Mouse (Mus musculus): ENCODE results near the gene Defb30.

Gene Defb30

GRCm38 (mm10) chr14:63049910-63050370 lies at the start of gene Defb30:
Gene Defb30, minus strand, starts transcription at chr14:63049960.
- DNase-seq (ENCODE audit: low spot score in 2 of 2), result no peak

- no peak for DNase-seq (ENCODE audit: low spot score in 2 of 2)
Measured at GRCm38 (mm10) chr14:63067708-63068107, 17.9 kb upstream of the Defb30 start.

- DNase-seq (ENCODE audit: low spot score in 2 of 2), result peak; percentile 31 to 66
Measured at GRCm38 (mm10) chr14:63066630-63067310, 17.0 kb upstream of the Defb30 start.

GRCm38 (mm10) chr14:63065391-63065790 lies 15.6 kb upstream of the Defb30 start:
- DNase-seq (ENCODE audit: low spot score in 2 of 2), result no peak

- DNase-seq (ENCODE audit: low spot score in 2 of 2), result no peak
Measured at GRCm38 (mm10) chr14:63062184-63062583, 12.4 kb upstream of the Defb30 start.

- no peak for DNase-seq (ENCODE audit: low spot score in 2 of 2)
Measured at GRCm38 (mm10) chr14:63060361-63060760, 10.6 kb upstream of the Defb30 start.

GRCm38 (mm10) chr14:63054729-63055128 lies 5.0 kb upstream of the Defb30 start:
- no peak for DNase-seq (ENCODE audit: low spot score in 2 of 2)

- DNase-seq (ENCODE audit: low spot score in 2 of 2), result peak; percentile 45 to 61
Measured at GRCm38 (mm10) chr14:63050769-63051168, 1.0 kb upstream of the Defb30 start.

GRCm38 (mm10) chr14:63046691-63047090 lies 3.1 kb downstream of the Defb30 start, which contains the start of gene Defb42:
Gene Defb42, plus strand, starts transcription at chr14:63046991.
- no peak for DNase-seq (ENCODE audit: low spot score in 2 of 2)

- DNase-seq (ENCODE audit: low spot score in 2 of 2), result no peak
Measured at GRCm38 (mm10) chr14:63020524-63021156, 29.1 kb downstream of the Defb30 start.

- DNase-seq (ENCODE audit: low spot score in 2 of 2), result no peak
Measured at GRCm38 (mm10) chr14:63014667-63015066, 35.1 kb downstream of the Defb30 start.

GRCm38 (mm10) chr14:63013082-63013481 lies 36.7 kb downstream of the Defb30 start:
- DNase-seq (ENCODE audit: low spot score in 2 of 2), result no peak

- DNase-seq (ENCODE audit: low spot score in 2 of 2), result no peak
Measured at GRCm38 (mm10) chr14:63011471-63011870, 38.3 kb downstream of the Defb30 start, which contains the start of gene Defb43. Gene Defb43, plus strand, starts transcription at chr14:63011771.

GRCm38 (mm10) chr14:63002588-63002987 lies 47.2 kb downstream of the Defb30 start:
- no peak for DNase-seq (ENCODE audit: low spot score in 2 of 2)

GRCm38 (mm10) chr14:62998977-62999376 lies 50.8 kb downstream of the Defb30 start:
- no peak for DNase-seq (ENCODE audit: low spot score in 2 of 2)

GRCm38 (mm10) chr14:62997777-62998176 lies 52.0 kb downstream of the Defb30 start, which contains the start of gene Defb47:
Gene Defb47, plus strand, starts transcription at chr14:62998077.
- no peak for DNase-seq (ENCODE audit: low spot score in 2 of 2)

GRCm38 (mm10) chr14:62991849-62992510 lies 57.8 kb downstream of the Defb30 start:
- no peak for DNase-seq (ENCODE audit: low spot score in 2 of 2)

GRCm38 (mm10) chr14:62991271-62991670 lies 58.5 kb downstream of the Defb30 start:
- no peak for DNase-seq (ENCODE audit: low spot score in 2 of 2)

- no peak for DNase-seq (ENCODE audit: low spot score in 2 of 2)
Measured at GRCm38 (mm10) chr14:62984410-62984809, 65.3 kb downstream of the Defb30 start, which contains the start of gene Defb48. Gene Defb48, minus strand, starts transcription at chr14:62984510.

All from spleen, postnatal 14 days (tissue).